Mouse (Mus musculus): ENCODE results near the gene Iqgap2. TPM values are rescaled to one million over a fixed set of nuclear protein-coding genes. Genes with fewer than 3 reads are reported as not detected.

Iqgap2 gene
- total and polyA plus RNA-seq, 3 experiments: 0.08 to 0.14 (median 0.11) TPM

DNA sequence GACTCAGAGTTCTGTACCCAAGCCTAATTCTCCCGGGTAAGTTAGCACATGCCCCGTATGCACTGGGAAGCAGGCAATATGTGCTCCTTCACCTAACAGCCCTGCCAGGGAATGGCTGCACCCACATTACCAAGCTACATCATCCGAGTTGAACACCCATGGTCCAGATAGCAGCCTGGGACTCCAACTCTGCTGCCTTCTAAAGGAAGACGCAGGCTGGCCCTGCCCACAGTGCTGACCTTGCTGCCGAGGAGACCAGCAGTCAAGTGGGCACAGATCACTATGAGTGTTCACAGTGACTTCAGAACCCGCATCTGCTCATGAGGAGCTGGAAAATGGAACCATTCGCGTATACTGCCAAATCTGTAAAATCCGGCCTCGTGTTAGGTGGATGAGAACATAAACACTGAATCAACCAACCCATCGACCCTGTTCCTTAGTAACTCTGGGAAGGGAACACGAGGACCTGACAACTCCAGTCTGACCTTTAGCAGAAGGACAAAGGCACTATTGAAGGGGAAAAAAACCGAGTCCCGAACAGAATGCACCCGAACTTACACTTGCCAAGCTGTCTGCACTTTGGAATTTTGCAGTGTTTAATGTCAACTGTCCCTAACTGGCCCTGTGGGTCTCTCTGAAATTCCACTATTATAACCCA, 109.3 kb downstream of the Iqgap2 start:
- H3K36me3 ChIP-seq (replicated peaks in 1 of 2; ENCODE audit: control insufficient read depth in 1 of 2, insufficient read depth in 1 of 2, low read length in 1 of 2): no peaks in the 10 kb centered on the region

DNA sequence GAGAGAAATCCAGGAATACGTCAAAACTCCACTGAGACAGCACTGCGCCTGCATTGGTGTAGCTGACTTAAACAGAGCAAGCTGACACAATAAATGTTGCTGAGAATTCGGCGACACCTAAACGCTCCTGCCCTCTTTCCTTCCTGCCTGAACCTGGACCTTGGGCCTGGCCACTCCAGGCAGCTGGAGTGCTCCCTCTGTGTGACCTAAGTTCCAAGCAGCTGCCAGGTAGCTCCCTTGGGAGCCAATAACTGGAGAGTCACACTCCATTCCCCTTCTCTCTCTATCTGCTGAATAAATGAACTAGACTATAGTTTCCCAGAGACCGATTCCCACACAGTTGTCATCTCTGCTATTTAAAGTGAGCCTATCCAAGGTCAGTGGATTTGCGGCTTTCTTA, 111.7 kb downstream of the Iqgap2 start:
- no peak overlapping the region for H3K9ac ChIP-seq (ENCODE audit: insufficient read depth, low read depth)
- H3K4me1 ChIP-seq (ENCODE audit: control insufficient read depth in 1 of 2, insufficient read depth in 2 of 2): peaks cover 0 to 31% of the 10 kb centered on the region in 2 experiments; a peak in 2 of 4 replicates
- no peak for DNase-seq (ENCODE audit: extremely low read depth)
- no peak overlapping the region for H3K4me2 ChIP-seq (ENCODE audit: insufficient read depth, low read depth, poor library complexity, severe bottlenecking)
- in situ Hi-C loops (cut with MboI; ENCODE audit: low pct_ligation_motif_present, low pct_unique_long_range_greater_than_20kb, low sequenced_read_pairs) (no loop called here), dilution Hi-C loops (cut with MboI; ENCODE audit: extremely low pct_ligation_motif_present, extremely low pct_unique_long_range_greater_than_20kb, low sequenced_read_pairs) (no loop called here)
- no peak overlapping the region for H3K4me3 ChIP-seq (replicated peaks in 1 of 3; ENCODE audit: low read depth in 2 of 3, low read length in 2 of 3, poor library complexity in 1 of 3)
- H3K79me2 ChIP-seq (replicated peaks; ENCODE audit: control insufficient read depth, extremely low read depth, insufficient read depth, poor library complexity, severe bottlenecking): no peaks in the 10 kb centered on the region
- TF ChIP-seq UBTF (IDR thresholded peaks at IDR 0.05; ENCODE audit: low read depth, low read length) (no peak), MEF2A (IDR thresholded peaks at IDR 0.05; ENCODE audit: borderline replicate concordance, low read depth, low read length) (no peak), MAZ (IDR thresholded peaks at IDR 0.05; ENCODE audit: low read depth, low read length) (no peak), NRF1 (IDR thresholded peaks at IDR 0.05; ENCODE audit: low read depth, low read length) (no peak), E2F4 (IDR thresholded peaks at IDR 0.05; ENCODE audit: insufficient replicate concordance, low read depth, low read length) (no peak), HCFC1 (IDR thresholded peaks at IDR 0.05; ENCODE audit: low read depth, low read length) (no peak), JUN (IDR thresholded peaks at IDR 0.05; ENCODE audit: insufficient read depth, low read depth, low read length) (no peak), CHD1 (IDR thresholded peaks at IDR 0.05; ENCODE audit: low read depth, low read length) (no peak), CTCF (conservative IDR thresholded peaks at IDR 0.05 in 1 of 2, IDR thresholded peaks at IDR 0.05 in 1 of 2; ENCODE audit: low read depth in 2 of 2, low read length in 2 of 2) (no peak), ZKSCAN1 (IDR thresholded peaks at IDR 0.05; ENCODE audit: borderline replicate concordance, low read depth, low read length) (no peak), IRF4 (IDR thresholded peaks at IDR 0.05; ENCODE audit: low read depth, low read length) (no peak), TBP (conservative IDR thresholded peaks at IDR 0.05; ENCODE audit: low read depth, low read length) (no peak), ZNF384 (IDR thresholded peaks at IDR 0.05; ENCODE audit: low read depth, low read length) (no peak), JUND (conservative IDR thresholded peaks at IDR 0.05; ENCODE audit: low read depth, low read length) (no peak), KAT2A (IDR thresholded peaks at IDR 0.05; ENCODE audit: insufficient replicate concordance, low read length) (no peak), TCF12 (IDR thresholded peaks at IDR 0.05; ENCODE audit: low read depth, low read length) (no peak)
- no peaks in the 10 kb centered on the region for H3K9me3 ChIP-seq (replicated peaks; ENCODE audit: low read length)
- no peak overlapping the region for H3K27ac ChIP-seq (ENCODE audit: insufficient read depth, low read depth)
- no peaks in the 10 kb centered on the region for H3K27me3 ChIP-seq (replicated peaks)
- H3K36me3 ChIP-seq (replicated peaks in 1 of 2; ENCODE audit: control insufficient read depth in 1 of 2, insufficient read depth in 1 of 2, low read length in 1 of 2): no peaks in the 10 kb centered on the region

More for the DNA sequence above, 109.3 kb downstream of the Iqgap2 start:
- H3K27me3 ChIP-seq (replicated peaks): no peaks in the 10 kb centered on the region
- H3K4me2 ChIP-seq (ENCODE audit: insufficient read depth, low read depth, poor library complexity, severe bottlenecking): no peak overlapping the region
- dilution Hi-C loops (cut with MboI; ENCODE audit: extremely low pct_ligation_motif_present, extremely low pct_unique_long_range_greater_than_20kb, low sequenced_read_pairs): no loop called here
- H3K4me3 ChIP-seq (replicated peaks in 1 of 3; ENCODE audit: low read depth in 2 of 3, low read length in 2 of 3, poor library complexity in 1 of 3): no peak overlapping the region
- H3K9ac ChIP-seq (ENCODE audit: insufficient read depth, low read depth): no peak overlapping the region
- H3K9me3 ChIP-seq (replicated peaks; ENCODE audit: low read length): no peaks in the 10 kb centered on the region
- H3K27ac ChIP-seq (ENCODE audit: insufficient read depth, low read depth): no peak overlapping the region
- in situ Hi-C loops (cut with MboI; ENCODE audit: low pct_ligation_motif_present, low pct_unique_long_range_greater_than_20kb, low sequenced_read_pairs): no loop called here
- H3K4me1 ChIP-seq (ENCODE audit: control insufficient read depth in 1 of 2, insufficient read depth in 2 of 2): peaks cover 0 to 25% of the 10 kb centered on the region in 2 experiments; a peak in 2 of 4 replicates
- TF ChIP-seq USF1 (IDR thresholded peaks at IDR 0.05; ENCODE audit: low read depth, low read length) (no peak), MAX (IDR thresholded peaks at IDR 0.05; ENCODE audit: low read length) (no peak), EP300 (IDR thresholded peaks at IDR 0.05; ENCODE audit: low read length) (no peak), MAFK (IDR thresholded peaks at IDR 0.05; ENCODE audit: insufficient replicate concordance, low read length) (no peak), MEF2A (IDR thresholded peaks at IDR 0.05; ENCODE audit: borderline replicate concordance, low read depth, low read length) (no peak), MXI1 (IDR thresholded peaks at IDR 0.05; ENCODE audit: low read depth, low read length) (no peak), POLR2AphosphoS2 (IDR thresholded peaks at IDR 0.05; ENCODE audit: low read depth, low read length) (no peak)
- no peaks in the 10 kb centered on the region for H3K79me2 ChIP-seq (replicated peaks; ENCODE audit: control insufficient read depth, extremely low read depth, insufficient read depth, poor library complexity, severe bottlenecking)
- no peak for DNase-seq (ENCODE audit: extremely low read depth)
